Mouse (Mus musculus) bone marrow, adult 2 months (tissue): ENCODE results near the gene Fgd4.
"Not testable (repeated sequence)": the region's sequence is repeated elsewhere in the genome, so short reads cannot be mapped to it uniquely, and the experiment has no call there.

Source experiments
- CTCF ChIP-seq: fragments of 200-500 bp; IDR thresholded peaks from 2 replicates; pipeline ENCODE4 v1.5.1; 2011; ENCODE audit warnings: low read length, control low read depth; ENCODE audit not compliant: control insufficient read depth, insufficient read depth
- POLR2A ChIP-seq: fragments of 200-500 bp; IDR thresholded peaks from 2 replicates; pipeline ENCODE4 v1.6.1; 2011; ENCODE audit warnings: low read depth, mild to moderate bottlenecking, control low read depth, low read length, borderline replicate concordance; ENCODE audit not compliant: control insufficient read depth

GRCm38 (mm10) chr16:16367217-16367616 is 233.1 kb downstream of the Fgd4 start:
- TF ChIP-seq CTCF, POLR2A: not testable (repeated sequence)
